Mouse (Mus musculus): ENCODE results near the gene Gm11596. TPM values are rescaled to one million over a fixed set of nuclear protein-coding genes. Genes with fewer than 3 reads are reported as not detected.
"Not testable (repeated sequence)": the region's sequence is repeated elsewhere in the genome, so short reads cannot be mapped to it uniquely, and the experiment has no call there.

Gm11596 gene
- polyA plus RNA-seq (2012) = not detected in 2 replicates

DNA sequence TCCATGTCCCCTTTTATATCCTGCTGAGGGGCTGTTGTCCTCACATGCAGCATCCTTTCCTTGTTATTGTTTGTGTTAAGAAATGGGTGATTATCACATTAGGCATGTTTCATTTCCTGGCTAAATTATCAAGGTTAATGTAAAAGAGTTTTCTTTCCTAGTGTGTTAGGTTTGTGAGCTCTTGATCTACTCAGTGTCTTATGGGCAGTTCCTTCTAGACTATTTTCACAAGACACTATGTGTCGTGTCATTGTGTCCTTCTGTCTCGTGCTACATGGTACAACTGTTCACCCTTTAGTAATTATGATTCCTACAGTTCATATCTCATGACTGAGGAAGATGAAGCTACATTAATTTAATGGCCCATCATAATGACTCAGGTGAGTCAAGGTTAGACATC is at the start of gene Gm11596:
TSS of gene Gm11596 (minus strand) at position 101 of the 400 bp plus-strand sequence.
- Histone ChIP-seq H3K4me1 (ENCODE audit: control insufficient read depth) (no peaks in the 10 kb centered on the region), H3K27me3 (ENCODE audit: control insufficient read depth) (no peaks in the 10 kb centered on the region), H3K36me3 (ENCODE audit: control insufficient read depth) (no peaks in the 10 kb centered on the region), H3K9me3 (ENCODE audit: control insufficient read depth, low read length) (peaks cover 5% of the 10 kb centered on the region; the same call in 1 of the 2 replicates), H3K4me3 (replicated peaks) (no peak within 1 kb of the TSS)
- no peak for TF ChIP-seq GATA1 (IDR thresholded peaks at IDR 0.05; ENCODE audit: low read length)
- TF ChIP-seq TAL1 (IDR thresholded peaks at IDR 0.05; ENCODE audit: low read length) = no peak

DNA sequence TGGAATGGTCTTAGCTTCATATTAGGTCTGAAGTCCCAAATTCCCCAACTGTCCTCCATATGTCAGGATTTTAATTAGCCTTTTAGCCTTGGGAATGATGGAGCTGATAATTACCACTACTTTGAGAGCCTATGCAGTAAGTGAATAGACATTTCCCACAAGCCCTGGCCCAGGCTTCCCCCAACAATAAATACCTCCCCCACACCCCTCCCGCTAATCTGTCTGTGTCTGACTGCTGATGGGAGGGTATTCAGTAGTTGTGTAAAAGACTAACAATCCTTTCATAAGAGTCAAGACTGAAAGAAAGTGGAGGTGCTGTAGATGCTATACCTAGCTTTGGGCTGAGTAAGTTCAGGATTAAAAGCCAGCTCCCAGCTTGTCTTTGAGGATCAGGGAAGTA is 48.9 kb upstream of the Gm11596 start:
- Histone ChIP-seq H3K4me1 (ENCODE audit: control insufficient read depth) (no peaks in the 10 kb centered on the region), H3K27me3 (ENCODE audit: control insufficient read depth) (no peaks in the 10 kb centered on the region), H3K9me3 (ENCODE audit: control insufficient read depth, low read length) (peaks cover 12% of the 10 kb centered on the region), H3K4me3 (replicated peaks) (no peak overlapping the region), H3K36me3 (ENCODE audit: control insufficient read depth) (no peaks in the 10 kb centered on the region)
- TF ChIP-seq TAL1 (IDR thresholded peaks at IDR 0.05; ENCODE audit: low read length) (no peak), GATA1 (IDR thresholded peaks at IDR 0.05; ENCODE audit: low read length) (no peak)

DNA sequence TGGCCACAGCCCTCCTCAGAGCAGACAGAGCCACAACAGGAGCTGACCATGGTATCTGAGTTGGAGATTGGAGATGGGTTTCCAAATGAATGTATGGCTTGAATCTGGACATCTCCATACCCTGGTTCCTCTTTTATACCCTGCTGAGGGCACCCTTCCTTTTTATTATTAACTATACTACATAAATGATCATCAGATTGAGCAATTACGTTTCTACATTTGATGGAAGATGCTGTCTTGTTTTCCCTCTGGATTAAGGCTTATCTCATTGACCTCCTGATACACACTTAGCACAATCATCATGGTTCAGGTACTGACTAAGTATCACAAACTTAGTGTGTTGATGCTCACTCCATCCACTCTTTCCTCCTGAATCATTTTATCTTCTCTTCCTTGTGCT is 44.7 kb upstream of the Gm11596 start, which contains the start of gene 2300003K06Rik:
TSS of gene 2300003K06Rik (minus strand) at position 101 of the 400 bp plus-strand sequence.
- Histone ChIP-seq H3K27me3 (ENCODE audit: control insufficient read depth) (no peaks in the 10 kb centered on the region), H3K9me3 (ENCODE audit: control insufficient read depth, low read length) (peaks cover 15% of the 10 kb centered on the region), H3K36me3 (ENCODE audit: control insufficient read depth) (no peaks in the 10 kb centered on the region), H3K4me1 (ENCODE audit: control insufficient read depth) (no peaks in the 10 kb centered on the region), H3K4me3 (replicated peaks) (no peak within 1 kb of the TSS)
- no peak for TF ChIP-seq TAL1 (IDR thresholded peaks at IDR 0.05; ENCODE audit: low read length)
- no peak for TF ChIP-seq GATA1 (IDR thresholded peaks at IDR 0.05; ENCODE audit: low read length)

DNA sequence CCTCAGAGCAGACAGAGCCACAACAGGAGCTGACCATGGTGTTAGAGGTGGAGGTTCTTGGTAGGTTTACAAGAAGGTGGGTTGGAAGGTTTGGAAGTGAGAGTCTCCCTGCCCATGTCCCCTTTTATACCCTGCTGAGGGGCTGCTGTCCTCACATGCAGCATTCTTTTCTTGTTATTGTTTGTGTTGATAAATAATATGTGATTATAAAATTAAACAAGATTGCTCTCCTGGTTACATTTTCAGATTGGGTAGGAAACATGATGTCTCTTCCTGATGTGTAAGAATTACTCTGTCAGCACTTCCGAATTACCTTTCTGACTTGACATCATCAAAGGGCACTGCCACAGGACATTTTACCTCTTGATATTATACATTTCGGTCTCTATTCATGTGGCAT is 22.3 kb upstream of the Gm11596 start, which contains the start of gene Gm11564:
TSS of gene Gm11564 (minus strand) at position 101 of the 400 bp plus-strand sequence.
- not testable (repeated sequence) for H3K27me3 ChIP-seq (ENCODE audit: control insufficient read depth); H3K9me3 ChIP-seq (ENCODE audit: control insufficient read depth, low read length); H3K4me3 ChIP-seq (replicated peaks); H3K4me1 ChIP-seq (ENCODE audit: control insufficient read depth); H3K36me3 ChIP-seq (ENCODE audit: control insufficient read depth)

DNA sequence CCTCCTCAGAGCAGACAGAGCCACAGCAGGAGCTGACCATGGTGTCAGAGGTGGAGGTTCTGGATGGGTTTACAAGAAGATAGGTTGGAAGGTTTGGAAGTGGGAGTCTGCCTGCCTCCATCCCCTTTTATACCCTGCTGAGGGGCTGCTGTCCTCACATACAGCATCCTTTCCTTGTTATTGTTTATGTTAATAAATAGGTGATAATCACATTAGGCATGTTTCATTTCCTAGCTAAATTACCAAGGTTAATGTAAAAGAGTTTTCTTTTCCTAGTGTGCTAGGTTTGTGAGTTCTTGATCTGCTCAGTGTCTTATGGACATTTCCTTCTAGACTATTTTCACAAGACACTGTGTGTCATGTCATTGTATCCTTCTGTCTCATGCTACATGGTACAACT is 16.5 kb upstream of the Gm11596 start, which contains the start of gene Krtap4-13:
TSS of gene Krtap4-13 (minus strand) at position 101 of the 400 bp plus-strand sequence.
- not testable (repeated sequence) for H3K36me3 ChIP-seq (ENCODE audit: control insufficient read depth); H3K9me3 ChIP-seq (ENCODE audit: control insufficient read depth, low read length); H3K4me3 ChIP-seq (replicated peaks); H3K4me1 ChIP-seq (ENCODE audit: control insufficient read depth); H3K27me3 ChIP-seq (ENCODE audit: control insufficient read depth)

DNA sequence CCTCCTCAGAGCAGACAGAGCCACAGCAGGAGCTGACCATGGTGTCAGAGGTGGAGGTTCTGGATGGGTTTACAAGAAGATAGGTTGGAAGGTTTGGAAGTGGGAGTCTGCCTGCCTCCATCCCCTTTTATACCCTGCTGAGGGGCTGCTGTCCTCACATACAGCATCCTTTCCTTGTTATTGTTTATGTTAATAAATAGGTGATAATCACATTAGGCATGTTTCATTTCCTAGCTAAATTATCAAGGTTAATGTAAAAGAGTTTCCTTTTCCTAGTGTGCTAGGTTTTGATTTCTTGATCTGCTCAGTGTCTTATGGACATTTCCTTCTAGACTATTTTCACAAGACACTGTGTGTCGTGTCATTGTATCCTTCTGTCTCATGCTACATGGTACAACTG is 11.1 kb upstream of the Gm11596 start, which contains the start of gene Gm11554:
TSS of gene Gm11554 (minus strand) at position 101 of the 400 bp plus-strand sequence.
- not testable (repeated sequence) for H3K4me1 ChIP-seq (ENCODE audit: control insufficient read depth); H3K9me3 ChIP-seq (ENCODE audit: control insufficient read depth, low read length); H3K4me3 ChIP-seq (replicated peaks); H3K36me3 ChIP-seq (ENCODE audit: control insufficient read depth); H3K27me3 ChIP-seq (ENCODE audit: control insufficient read depth)

DNA sequence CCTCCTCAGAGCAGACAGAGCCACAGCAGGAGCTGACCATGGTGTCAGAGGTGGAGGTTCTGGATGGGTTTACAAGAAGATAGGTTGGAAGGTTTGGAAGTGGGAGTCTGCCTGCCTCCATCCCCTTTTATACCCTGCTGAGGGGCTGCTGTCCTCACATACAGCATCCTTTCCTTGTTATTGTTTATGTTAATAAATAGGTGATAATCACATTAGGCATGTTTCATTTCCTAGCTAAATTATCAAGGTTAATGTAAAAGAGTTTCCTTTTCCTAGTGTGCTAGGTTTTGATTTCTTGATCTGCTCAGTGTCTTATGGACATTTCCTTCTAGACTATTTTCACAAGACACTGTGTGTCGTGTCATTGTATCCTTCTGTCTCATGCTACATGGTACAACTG is 5.6 kb upstream of the Gm11596 start, which contains the start of gene Gm11569:
TSS of gene Gm11569 (minus strand) at position 101 of the 400 bp plus-strand sequence.
- H3K4me1 ChIP-seq (ENCODE audit: control insufficient read depth); H3K27me3 ChIP-seq (ENCODE audit: control insufficient read depth); H3K36me3 ChIP-seq (ENCODE audit: control insufficient read depth); H3K4me3 ChIP-seq (replicated peaks); H3K9me3 ChIP-seq (ENCODE audit: control insufficient read depth, low read length): not testable (repeated sequence)

DNA sequence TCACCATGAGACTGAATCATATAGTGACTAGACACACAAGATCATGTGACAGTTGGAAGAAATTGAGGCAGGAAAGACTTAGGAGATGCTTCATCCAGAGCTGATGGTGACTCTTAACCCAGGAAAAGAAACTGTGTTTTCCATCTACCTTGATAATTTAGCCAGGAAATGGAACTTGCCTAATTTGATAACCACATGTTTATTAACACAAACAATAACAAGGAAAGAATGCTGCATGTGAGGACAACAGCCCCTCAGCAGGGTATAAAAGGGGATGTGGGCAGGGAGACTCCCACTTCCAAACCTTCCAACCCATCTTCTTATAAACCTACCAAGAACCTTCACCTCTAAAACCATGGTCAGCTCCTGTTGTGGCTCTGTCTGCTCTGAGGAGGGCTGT is 8.4 kb downstream of the Gm11596 start, which contains the start of gene Krtap4-9:
TSS of gene Krtap4-9 (plus strand) at position 301 of the 400 bp plus-strand sequence.
- H3K4me3 ChIP-seq (replicated peaks); H3K36me3 ChIP-seq (ENCODE audit: control insufficient read depth); H3K27me3 ChIP-seq (ENCODE audit: control insufficient read depth); H3K9me3 ChIP-seq (ENCODE audit: control insufficient read depth, low read length); H3K4me1 ChIP-seq (ENCODE audit: control insufficient read depth): not testable (repeated sequence)

DNA sequence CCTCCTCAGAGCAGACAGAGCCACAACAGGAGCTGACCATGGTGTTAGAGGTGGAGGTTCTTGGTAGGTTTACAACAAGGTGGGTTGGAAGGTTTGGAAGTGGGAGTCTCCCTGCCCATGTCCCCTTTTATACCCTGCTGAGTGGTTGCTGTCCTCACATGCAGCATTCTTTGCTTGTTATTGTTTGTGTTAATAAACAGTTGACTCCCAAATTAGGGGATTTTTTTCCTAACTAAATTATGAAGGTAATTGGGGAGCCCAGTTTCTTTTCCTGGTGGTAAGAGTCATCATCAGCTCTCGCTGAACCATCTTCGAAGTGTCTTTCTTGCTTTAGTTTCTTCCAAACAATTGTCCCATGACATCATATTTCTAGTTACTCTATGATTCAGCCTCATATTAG is 12.7 kb downstream of the Gm11596 start, which contains the start of gene Krtap4-8:
TSS of gene Krtap4-8 (minus strand) at position 101 of the 400 bp plus-strand sequence.
- Histone ChIP-seq H3K27me3 (ENCODE audit: control insufficient read depth) (no peaks in the 10 kb centered on the region), H3K36me3 (ENCODE audit: control insufficient read depth) (no peaks in the 10 kb centered on the region), H3K4me3 (replicated peaks) (no peak within 1 kb of the TSS), H3K4me1 (ENCODE audit: control insufficient read depth) (no peaks in the 10 kb centered on the region), H3K9me3 (ENCODE audit: control insufficient read depth, low read length) (no peaks in the 10 kb centered on the region)
- TF ChIP-seq GATA1 (IDR thresholded peaks at IDR 0.05; ENCODE audit: low read length) = no peak
- TF ChIP-seq TAL1 (IDR thresholded peaks at IDR 0.05; ENCODE audit: low read length) = no peak

DNA sequence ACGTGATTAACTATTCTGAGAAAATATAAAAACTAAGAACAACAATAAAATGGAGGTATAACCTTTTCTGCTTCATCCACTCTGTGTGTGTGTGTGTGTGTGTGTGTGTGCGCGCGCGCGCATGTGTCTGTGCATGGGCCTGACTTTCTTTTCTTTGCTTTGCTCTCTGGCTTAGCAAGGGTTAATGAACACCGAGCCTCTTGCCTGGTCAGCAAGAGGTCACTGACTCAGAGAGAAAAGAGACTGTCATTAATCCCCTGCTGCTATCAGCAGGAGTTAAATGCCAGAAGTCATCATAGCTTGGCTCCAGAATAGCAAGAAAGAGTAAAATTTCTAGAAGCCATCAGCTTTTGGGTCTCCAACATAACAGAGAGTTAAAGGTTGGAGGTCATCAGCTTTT is 14.9 kb downstream of the Gm11596 start:
- no peaks in the 10 kb centered on the region for H3K27me3 ChIP-seq (ENCODE audit: control insufficient read depth)
- H3K4me3 ChIP-seq (replicated peaks) = no peak overlapping the region
- no peaks in the 10 kb centered on the region for H3K36me3 ChIP-seq (ENCODE audit: control insufficient read depth)
- no peaks in the 10 kb centered on the region for H3K4me1 ChIP-seq (ENCODE audit: control insufficient read depth)
- TF ChIP-seq GATA1 (IDR thresholded peaks at IDR 0.05; ENCODE audit: low read length) (no peak), TAL1 (IDR thresholded peaks at IDR 0.05; ENCODE audit: low read length) (no peak)
- H3K9me3 ChIP-seq (ENCODE audit: control insufficient read depth, low read length) = no peaks in the 10 kb centered on the region

DNA sequence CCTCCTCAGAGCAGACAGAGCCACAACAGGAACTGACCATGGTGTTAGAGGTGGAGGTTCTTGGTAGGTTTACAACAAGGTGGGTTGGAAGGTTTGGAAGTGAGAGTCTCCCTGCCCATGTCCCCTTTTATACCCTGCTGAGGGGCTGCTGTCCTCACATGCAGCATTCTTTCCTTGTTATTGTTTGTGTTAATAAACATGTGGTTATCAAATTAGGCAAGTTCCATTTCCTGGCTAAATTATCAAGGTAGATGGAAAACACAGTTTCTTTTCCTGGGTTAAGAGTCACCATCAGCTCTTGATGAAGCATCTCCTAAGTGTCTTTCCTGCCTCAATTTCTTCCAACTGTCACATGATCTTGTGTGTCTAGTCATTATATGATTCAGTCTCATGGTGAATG is 20.5 kb downstream of the Gm11596 start, which contains the start of gene Gm11595:
TSS of gene Gm11595 (minus strand) at position 101 of the 400 bp plus-strand sequence.
- not testable (repeated sequence) for H3K27me3 ChIP-seq (ENCODE audit: control insufficient read depth); H3K4me3 ChIP-seq (replicated peaks); H3K36me3 ChIP-seq (ENCODE audit: control insufficient read depth); H3K9me3 ChIP-seq (ENCODE audit: control insufficient read depth, low read length); H3K4me1 ChIP-seq (ENCODE audit: control insufficient read depth)
